Mouse (Mus musculus) right cerebral cortex, adult 2 months (tissue): ENCODE measurements around the gene Clptm1l.
A peak's percentile ranks its signal among the peaks of the same experiment; 100 is the strongest.

ENCODE experiments used
- DNase-seq, 2 experiments: peaks; one replicate each; pipeline ENCODE4 v3.0.0; 2021 to 2022; ENCODE audit warnings: low spot score in 2 of 2

Gene Clptm1l

GRCm38 (mm10) chr13:73603522-73604155, at the start of gene Clptm1l:
Gene Clptm1l, plus strand, starts transcription at chr13:73604006.
- DNase-seq, result peak; percentile 99

GRCm38 (mm10) chr13:73564201-73564600, 39.6 kb upstream of the Clptm1l start:
- DNase-seq, result no peak

GRCm38 (mm10) chr13:73575051-73575450, 28.8 kb upstream of the Clptm1l start:
- DNase-seq, result no peak

GRCm38 (mm10) chr13:73577277-73577676, 26.5 kb upstream of the Clptm1l start:
- DNase-seq, result no peak

GRCm38 (mm10) chr13:73591488-73591887, 12.3 kb upstream of the Clptm1l start:
- DNase-seq, result no peak

GRCm38 (mm10) chr13:73592546-73592945, 11.3 kb upstream of the Clptm1l start:
- DNase-seq, result no peak

GRCm38 (mm10) chr13:73596276-73596675, 7.5 kb upstream of the Clptm1l start:
- DNase-seq, result no peak

GRCm38 (mm10) chr13:73600217-73600616, 3.6 kb upstream of the Clptm1l start:
- no peak for DNase-seq

- no peak for DNase-seq
Measured at GRCm38 (mm10) chr13:73603046-73603445, 760 bp upstream of the Clptm1l start.

- DNase-seq, result no peak
Measured at GRCm38 (mm10) chr13:73604156-73604957, 551 bp downstream of the Clptm1l start.

GRCm38 (mm10) chr13:73618406-73618805, 14.6 kb downstream of the Clptm1l start:
- DNase-seq, result no peak

- DNase-seq, result no peak
Measured at GRCm38 (mm10) chr13:73620637-73621036, 16.8 kb downstream of the Clptm1l start.

GRCm38 (mm10) chr13:73626410-73626744, 22.6 kb downstream of the Clptm1l start:
- DNase-seq, result no peak

- peak; percentile 42 to 44 for DNase-seq
Measured at GRCm38 (mm10) chr13:73626745-73627549, 23.1 kb downstream of the Clptm1l start, which contains the start of gene Tert. Gene Tert, plus strand, starts transcription at chr13:73626911.

- DNase-seq, result no peak
Measured at GRCm38 (mm10) chr13:73628586-73629113, 24.8 kb downstream of the Clptm1l start.

- DNase-seq, result no peak
Measured at GRCm38 (mm10) chr13:73631837-73632236, 28.0 kb downstream of the Clptm1l start.

- DNase-seq, result no peak
Measured at GRCm38 (mm10) chr13:73637826-73638225, 34.0 kb downstream of the Clptm1l start.

GRCm38 (mm10) chr13:73641296-73641695, 37.5 kb downstream of the Clptm1l start:
- DNase-seq, result no peak

GRCm38 (mm10) chr13:73646397-73647087, 42.7 kb downstream of the Clptm1l start:
- peak; percentile 64 to 67 for DNase-seq

GRCm38 (mm10) chr13:73653266-73653665, 49.5 kb downstream of the Clptm1l start:
- no peak for DNase-seq

GRCm38 (mm10) chr13:73654976-73655375, 51.2 kb downstream of the Clptm1l start:
- DNase-seq, result no peak
